Mouse (Mus musculus): ENCODE data around the gene Kmt2b.

The Kmt2b gene

GRCm38 (mm10) chr7:30534633-30535577 lies 53.6 kb downstream of the Kmt2b start, which contains the start of gene Arhgap33:
Arhgap33 (minus strand) TSS chr7:30535060.
- peak; percentile 96 to 97 for DNase-seq

GRCm38 (mm10) chr7:30533941-30534632 lies 54.4 kb downstream of the Kmt2b start:
- peak in 1 of 2 experiments; percentile 36 for DNase-seq

- DNase-seq = no peak
These were observed 55.6 kb downstream of the Kmt2b start for GRCm38 (mm10) chr7:30532931-30533330.

- no peak for DNase-seq
These were observed 57.2 kb downstream of the Kmt2b start for GRCm38 (mm10) chr7:30531291-30531815.

- DNase-seq = no peak
These were observed 61.5 kb downstream of the Kmt2b start for GRCm38 (mm10) chr7:30526981-30527380.

GRCm38 (mm10) chr7:30526399-30526798 lies 62.1 kb downstream of the Kmt2b start:
- no peak for DNase-seq

GRCm38 (mm10) chr7:30525954-30526353 lies 62.6 kb downstream of the Kmt2b start:
- no peak for DNase-seq

- DNase-seq = no peak
These were observed 64.0 kb downstream of the Kmt2b start for GRCm38 (mm10) chr7:30524487-30524886.

GRCm38 (mm10) chr7:30522871-30523270 lies 65.7 kb downstream of the Kmt2b start:
- no peak for DNase-seq

- peak; percentile 60 to 63 for DNase-seq
These were observed 67.7 kb downstream of the Kmt2b start for GRCm38 (mm10) chr7:30520856-30521255.

GRCm38 (mm10) chr7:30520396-30520795 lies 68.1 kb downstream of the Kmt2b start:
- DNase-seq = peak in 1 of 2 experiments; percentile 31
